Mouse (Mus musculus) liver, postnatal 0 days (tissue): ENCODE results near the gene Timm50. TPM values are rescaled to one million over a fixed set of nuclear protein-coding genes. Genes with fewer than 3 reads are reported as not detected.

Source experiments
- ATAC-seq: fragments of 200-750 bp; cut with Nextera tagmentation; 2 replicates; pipeline ENCODE4 v1.8.0; 2017; ENCODE audit warnings: mild to moderate bottlenecking, moderate library complexity
- DNase-seq: peaks from one replicate; pipeline ENCODE4 v3.0.0-alpha.2; 2016
- H3K27ac ChIP-seq: fragments of 300-500 bp; sonication (generic); 2 replicates; pipeline ENCODE4 v1.5.1; 2014; ENCODE audit warnings: antibody characterized with exemption, moderate library complexity, mild to moderate bottlenecking, low read depth
- H3K27me3 ChIP-seq: fragments of 300-500 bp; sonication (generic); 2 replicates; pipeline ENCODE4 v1.6.1; 2014; ENCODE audit warnings: low read length, control low read depth, mixed read lengths; ENCODE audit not compliant: insufficient read depth
- H3K36me3 ChIP-seq: fragments of 300-500 bp; sonication (generic); replicated peaks from 2 replicates; pipeline ENCODE4 v1.6.1; 2014; ENCODE audit warnings: mild to moderate bottlenecking, control low read depth, low read length, moderate library complexity, mixed read lengths; ENCODE audit not compliant: insufficient read depth
- H3K4me1 ChIP-seq: fragments of 300-500 bp; sonication (generic); 2 replicates; pipeline ENCODE4 v1.6.1; 2014; ENCODE audit warnings: antibody characterized with exemption, mild to moderate bottlenecking, control low read depth; ENCODE audit not compliant: insufficient read depth
- H3K4me2 ChIP-seq: fragments of 300-500 bp; sonication (generic); 2 replicates; pipeline ENCODE4 v1.6.1; 2014; ENCODE audit warnings: low read depth, mild to moderate bottlenecking, low read length, moderate library complexity, mixed read lengths
- H3K4me3 ChIP-seq: fragments of 300-500 bp; sonication (generic); 2 replicates; pipeline ENCODE4 v1.5.1; 2014; ENCODE audit warnings: low read depth, low read length
- H3K9ac ChIP-seq: fragments of 300-500 bp; sonication (generic); replicated peaks from 2 replicates; pipeline ENCODE4 v1.6.1; 2014; ENCODE audit warnings: mild to moderate bottlenecking, moderate library complexity
- H3K9me3 ChIP-seq: fragments of 300-500 bp; sonication (generic); 2 replicates; pipeline ENCODE4 v1.6.1; 2016; ENCODE audit warnings: mild to moderate bottlenecking, control low read depth, low read length, mixed read lengths
- CTCF ChIP-seq: sonication (generic); IDR thresholded peaks from 2 replicates; pipeline ENCODE4 v1.5.1; 2016; ENCODE audit warnings: antibody characterized with exemption, low read depth
- EP300 ChIP-seq: IDR thresholded peaks from 2 replicates; pipeline ENCODE4 v1.6.1; 2016; ENCODE audit warnings: antibody characterized with exemption, low read depth, mild to moderate bottlenecking
- WGBS: fragments of 180-500 bp; shearing (Covaris S2); extraction: QIAGEN DNeasy Blood & Tissue Kit; methylation state at CpG from one replicate; pipeline ENCODE4 v1.1.7; 2014; ENCODE audit not compliant: insufficient replicate concordance; 5-methylcytosine and 5-hydroxymethylcytosine counted together
- polyA plus RNA-seq: library from polyadenylated mRNA; unstranded; fragments of >200 nt; fragmentation: Nextera tagmentation; extraction: Ambion mirVana; gene quantifications from 2 replicates; pipeline ENCODE4 v1.2.1, GENCODE M21; 2015

The Timm50 gene
- polyA plus RNA-seq, 1 experiment from 2014 or later: 53.9 TPM

DNA sequence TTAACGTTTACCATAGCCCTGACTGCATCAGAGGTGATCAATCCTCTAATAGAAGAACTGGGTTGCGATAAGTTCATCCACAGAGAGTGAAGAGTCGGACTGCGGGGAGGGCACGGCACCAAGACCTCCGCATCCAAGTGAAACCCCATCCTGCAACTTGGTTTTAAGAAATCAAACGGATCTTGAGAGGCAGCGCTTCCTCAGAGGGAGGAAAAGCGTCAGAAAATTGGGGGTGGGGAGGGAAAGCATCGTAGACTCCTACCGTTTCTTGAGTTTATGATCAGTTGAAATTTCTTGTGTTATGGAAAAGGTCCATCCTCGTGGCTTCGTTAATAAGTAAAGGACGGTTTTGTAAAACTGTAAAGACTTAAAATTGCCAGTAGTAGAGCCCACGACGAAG lies 43.3 kb downstream of the Timm50 start:
- ATAC-seq (no peak), DNase-seq (no peak)
- 29% methylated on average over 16 of the region's 16 CpGs for WGBS
- H3K9ac ChIP-seq: peak overlapping the region; percentile 68
- peaks cover 8% of the 10 kb centered on the region; the same call in 1 of the 2 replicates for H3K27me3 ChIP-seq
- H3K4me3 ChIP-seq: peak overlapping the region; percentile 54
- no peaks in the 10 kb centered on the region for H3K4me1 ChIP-seq
- H3K9me3 ChIP-seq: no peaks in the 10 kb centered on the region
- no peaks in the 10 kb centered on the region for H3K36me3 ChIP-seq
- no peak overlapping the region for H3K27ac ChIP-seq
- H3K4me2 ChIP-seq: peak overlapping the region; percentile 72
- no peak for TF ChIP-seq EP300

GRCm38 (mm10) chr7:28268042-28268531 lies 43.8 kb downstream of the Timm50 start:
- Histone ChIP-seq H3K36me3 (no peaks in the 10 kb centered on the region), H3K4me3 (peak overlapping the region; percentile 54), H3K27ac (peak overlapping the region; percentile 39; the same call in 1 of the 2 replicates), H3K9me3 (no peaks in the 10 kb centered on the region), H3K9ac (peak overlapping the region; percentile 68), H3K4me2 (peak overlapping the region; percentile 72), H3K4me1 (no peaks in the 10 kb centered on the region), H3K27me3 (peaks cover 8% of the 10 kb centered on the region; the same call in 1 of the 2 replicates)
- 2% methylated on average over 38 of the region's 62 CpGs for WGBS
- DNase-seq (peak; percentile 54), ATAC-seq (peak; percentile 70)
- no peak for TF ChIP-seq CTCF
- TF ChIP-seq EP300: no peak

GRCm38 (mm10) chr7:28267129-28268041 lies 44.5 kb downstream of the Timm50 start, which contains the start of gene Eid2:
Eid2 (plus strand) TSS chr7:28267881.
- H3K4me3 ChIP-seq: peak within 1 kb of the TSS; percentile 54
- no peaks in the 10 kb centered on the region for H3K36me3 ChIP-seq
- no peaks in the 10 kb centered on the region for H3K9me3 ChIP-seq
- no peaks in the 10 kb centered on the region for H3K4me1 ChIP-seq
- H3K4me2 ChIP-seq: peak within 1 kb of the TSS; percentile 72
- H3K27me3 ChIP-seq: peaks cover 8% of the 10 kb centered on the region; the same call in 1 of the 2 replicates
- 9% methylated on average over 47 of the region's 57 CpGs for WGBS
- H3K27ac ChIP-seq: peak within 1 kb of the TSS; percentile 39; the same call in 1 of the 2 replicates
- peak within 1 kb of the TSS; percentile 68 for H3K9ac ChIP-seq
- ATAC-seq: peak; percentile 80
- TF ChIP-seq EP300 (no peak), CTCF (peak; percentile 9; the same call in 1 of the 2 replicates)
- DNase-seq: peak; percentile 63

DNA sequence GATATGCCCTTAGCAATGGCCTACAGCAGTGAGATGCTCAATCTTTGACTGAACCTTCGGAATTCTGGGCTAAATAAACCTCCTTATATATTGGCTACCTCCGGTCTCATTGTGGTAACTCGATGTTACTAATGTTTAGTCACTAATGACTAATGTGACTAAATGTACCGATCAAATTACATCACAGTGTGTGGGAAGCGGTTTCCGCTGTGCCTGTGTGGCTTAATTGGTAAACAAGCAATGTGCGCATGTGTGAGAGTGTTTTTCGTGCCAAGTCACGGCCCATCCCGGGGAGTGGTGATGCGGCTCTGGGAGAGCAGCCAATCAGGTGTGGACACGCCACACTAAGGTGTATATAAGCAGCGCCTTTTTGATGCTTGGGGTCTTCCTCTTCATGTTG lies 46.5 kb downstream of the Timm50 start:
- Histone ChIP-seq H3K4me1 (no peaks in the 10 kb centered on the region), H3K9ac (no peak overlapping the region), H3K36me3 (no peaks in the 10 kb centered on the region), H3K4me3 (no peak overlapping the region), H3K27ac (no peak overlapping the region), H3K9me3 (no peaks in the 10 kb centered on the region), H3K4me2 (no peak overlapping the region), H3K27me3 (peaks cover 8% of the 10 kb centered on the region; the same call in 1 of the 2 replicates)
- 74% methylated on average over 13 of the region's 13 CpGs for WGBS
- DNase-seq: no peak
- ATAC-seq: no peak
- TF ChIP-seq EP300: no peak
- TF ChIP-seq CTCF: no peak

DNA sequence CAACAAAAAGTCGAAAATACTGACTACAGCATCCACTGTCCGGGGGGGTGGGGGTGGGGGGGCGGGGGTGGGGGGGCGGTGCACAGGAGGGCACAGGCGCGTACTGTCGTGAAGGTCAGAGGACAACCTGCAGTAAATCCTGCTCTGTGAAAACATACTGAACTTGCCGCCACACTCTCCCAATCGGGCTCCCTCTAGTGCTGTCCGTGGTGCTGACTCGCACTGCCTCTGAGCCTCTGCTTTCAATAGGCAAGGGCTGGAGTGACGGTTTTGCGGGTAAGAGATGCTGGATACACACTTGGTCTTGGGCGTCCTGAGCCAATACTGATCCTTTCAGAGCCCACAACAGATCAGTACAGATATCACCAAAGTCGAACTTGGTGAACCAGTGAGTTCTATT lies 48.1 kb downstream of the Timm50 start:
- H3K4me2 ChIP-seq: no peak overlapping the region
- no peaks in the 10 kb centered on the region for H3K9me3 ChIP-seq
- 5% methylated on average over 15 of the region's 15 CpGs for WGBS
- no peak overlapping the region for H3K9ac ChIP-seq
- no peaks in the 10 kb centered on the region for H3K4me1 ChIP-seq
- no peak overlapping the region for H3K27ac ChIP-seq
- H3K4me3 ChIP-seq: no peak overlapping the region
- no peak for TF ChIP-seq CTCF
- no peak for TF ChIP-seq EP300
- H3K36me3 ChIP-seq: no peaks in the 10 kb centered on the region
- peak; percentile 49; the same call in 1 of the 2 replicates for ATAC-seq
- H3K27me3 ChIP-seq: peaks cover 8% of the 10 kb centered on the region; the same call in 1 of the 2 replicates
- peak; percentile 80 for DNase-seq

- TF ChIP-seq CTCF (no peak), EP300 (no peak)
- no peak for ATAC-seq
Observed at GRCm38 (mm10) chr7:28262861-28263260, 49.0 kb downstream of the Timm50 start.

More at GRCm38 (mm10) chr7:28262861-28263260, 49.0 kb downstream of the Timm50 start:
- WGBS: 42% methylated on average over 5 of the region's 5 CpGs
- Histone ChIP-seq H3K4me2 (no peak overlapping the region), H3K9me3 (no peaks in the 10 kb centered on the region), H3K27ac (no peak overlapping the region), H3K9ac (no peak overlapping the region), H3K36me3 (no peaks in the 10 kb centered on the region), H3K27me3 (0 out of 2 replicates have a peak, but pooled peaks cover 3% of the 10 kb centered on the region), H3K4me3 (no peak overlapping the region), H3K4me1 (no peaks in the 10 kb centered on the region)
- no peak for DNase-seq

Other genes with a start within 250 kb of the Timm50 start
- gene Fcgbp, start 240.8 kb downstream of the Timm50 start, polyA plus RNA-seq: 0.12 TPM in 1 of 2 replicates, not detected in the other
- gene 9530053A07Rik, start 182.6 kb downstream of the Timm50 start, polyA plus RNA-seq: 0.01 TPM in 1 of 2 replicates, not detected in the other
- 48.4 and 51.6 TPM in 2 replicates for gene Fbl, start 142.4 kb downstream of the Timm50 start, polyA plus RNA-seq
- 4.0 and 4.5 TPM in 2 replicates for gene Dyrk1b, start 132.6 kb downstream of the Timm50 start, polyA plus RNA-seq
- 1.3 and 1.4 TPM in 2 replicates for gene Eid2, start 44.2 kb downstream of the Timm50 start, polyA plus RNA-seq
- gene Eid2b, start 34.3 kb downstream of the Timm50 start, polyA plus RNA-seq: 3.4 and 3.9 TPM in 2 replicates
- gene Selenov, start 20.9 kb downstream of the Timm50 start, polyA plus RNA-seq: 0.12 TPM in 1 of 2 replicates, not detected in the other
- 0.12 TPM in 1 of 2 replicates, not detected in the other for gene Dll3, start 9.8 kb downstream of the Timm50 start, polyA plus RNA-seq
- gene Supt5, start 26.7 kb upstream of the Timm50 start, polyA plus RNA-seq: 18.7 and 21.0 TPM in 2 replicates
- gene Rps16, start 38.6 kb upstream of the Timm50 start, polyA plus RNA-seq: 653 and 673 TPM in 2 replicates
- 2.8 and 3.9 TPM in 2 replicates for gene Plekhg2, start 60.5 kb upstream of the Timm50 start, polyA plus RNA-seq
- 13.5 and 21.1 TPM in 2 replicates for gene Zfp36, start 68.2 kb upstream of the Timm50 start, polyA plus RNA-seq
- 18.0 and 18.6 TPM in 2 replicates for gene Med29, start 80.6 kb upstream of the Timm50 start, polyA plus RNA-seq
- 16.9 and 21.1 TPM in 2 replicates for gene Paf1, start 80.9 kb upstream of the Timm50 start, polyA plus RNA-seq
- 75.4 and 81.4 TPM in 2 replicates for gene Gmfg, start 125.4 kb upstream of the Timm50 start, polyA plus RNA-seq
- gene Lrfn1, start 139.9 kb upstream of the Timm50 start, polyA plus RNA-seq: 0.12 and 0.26 TPM in 2 replicates
- gene Ifnl2, start 198.4 kb upstream of the Timm50 start, polyA plus RNA-seq: not detected in 2 replicates
- gene Ifnl3, start 210.8 kb upstream of the Timm50 start, polyA plus RNA-seq: not detected in 2 replicates
- gene Sycn, start 228.8 kb upstream of the Timm50 start, polyA plus RNA-seq: 1.3 and 7.7 TPM in 2 replicates
- not detected in 2 replicates for gene Nccrp1, start 235.2 kb upstream of the Timm50 start, polyA plus RNA-seq